Mouse (Mus musculus): ENCODE data around the gene Arhgap9. TPM values are rescaled to one million over a fixed set of nuclear protein-coding genes. Genes with fewer than 3 reads are reported as not detected.

Arhgap9 gene
- total and polyA plus RNA-seq, 3 experiments = 32.4 to 44.7 (median 33.7) TPM

- peaks cover 36 to 72% of the 10 kb centered on the region in 2 experiments for H3K36me3 ChIP-seq (replicated peaks in 1 of 2; ENCODE audit: control insufficient read depth in 1 of 2, insufficient read depth in 1 of 2, low read length in 1 of 2)
- H3K4me2 ChIP-seq (ENCODE audit: insufficient read depth, low read depth, poor library complexity, severe bottlenecking) = no peak overlapping the region
- in situ Hi-C loops (cut with MboI; ENCODE audit: low pct_ligation_motif_present, low pct_unique_long_range_greater_than_20kb, low sequenced_read_pairs) = no loop called here
These were observed 5.8 kb downstream of the Arhgap9 start for GRCm38 (mm10) chr10:127327461-127328145.

GRCm38 (mm10) chr10:127330212-127330611 is 8.4 kb downstream of the Arhgap9 start:
- no peak overlapping the region for H3K9ac ChIP-seq (ENCODE audit: insufficient read depth, low read depth)
- no peak for TF ChIP-seq MAZ (IDR thresholded peaks at IDR 0.05; ENCODE audit: low read depth, low read length)
- no peak for TF ChIP-seq NRF1 (IDR thresholded peaks at IDR 0.05; ENCODE audit: low read depth, low read length)
- TF ChIP-seq TBP (conservative IDR thresholded peaks at IDR 0.05; ENCODE audit: low read depth, low read length) = no peak
- no peak for TF ChIP-seq EP300 (IDR thresholded peaks at IDR 0.05; ENCODE audit: low read length)
- TF ChIP-seq CTCF (conservative IDR thresholded peaks at IDR 0.05 in 1 of 2, IDR thresholded peaks at IDR 0.05 in 1 of 2; ENCODE audit: low read depth in 2 of 2, low read length in 2 of 2) = no peak
- no peak for TF ChIP-seq MAX (IDR thresholded peaks at IDR 0.05; ENCODE audit: low read length)
- no peak for TF ChIP-seq ZC3H11A (IDR thresholded peaks at IDR 0.05; ENCODE audit: low read depth, low read length)
- no peak for TF ChIP-seq IRF4 (IDR thresholded peaks at IDR 0.05; ENCODE audit: low read depth, low read length)
- TF ChIP-seq JUN (IDR thresholded peaks at IDR 0.05; ENCODE audit: insufficient read depth, low read depth, low read length) = no peak
- TF ChIP-seq USF2 (conservative IDR thresholded peaks at IDR 0.05; ENCODE audit: low read depth, low read length) = no peak
- H3K4me1 ChIP-seq (ENCODE audit: control insufficient read depth in 1 of 2, insufficient read depth in 2 of 2) = peaks cover 0 to 13% of the 10 kb centered on the region in 2 experiments; a peak in 2 of 4 replicates
- H3K4me2 ChIP-seq (ENCODE audit: insufficient read depth, low read depth, poor library complexity, severe bottlenecking) = no peak overlapping the region
- H3K9me3 ChIP-seq (replicated peaks; ENCODE audit: low read length) = no peaks in the 10 kb centered on the region
- peaks cover 36 to 72% of the 10 kb centered on the region in 2 experiments for H3K36me3 ChIP-seq (replicated peaks in 1 of 2; ENCODE audit: control insufficient read depth in 1 of 2, insufficient read depth in 1 of 2, low read length in 1 of 2)
- no peak overlapping the region for H3K27ac ChIP-seq (ENCODE audit: insufficient read depth, low read depth)
- DNase-seq (ENCODE audit: extremely low read depth) = no peak
- H3K4me3 ChIP-seq (replicated peaks in 1 of 3; ENCODE audit: low read depth in 2 of 3, low read length in 2 of 3, poor library complexity in 1 of 3) = no peak overlapping the region
- in situ Hi-C loops (cut with MboI; ENCODE audit: low pct_ligation_motif_present, low pct_unique_long_range_greater_than_20kb, low sequenced_read_pairs) (no loop called here), dilution Hi-C loops (cut with MboI; ENCODE audit: extremely low pct_ligation_motif_present, extremely low pct_unique_long_range_greater_than_20kb, low sequenced_read_pairs) (no loop called here)
- H3K27me3 ChIP-seq (replicated peaks) = no peaks in the 10 kb centered on the region
- H3K79me2 ChIP-seq (replicated peaks; ENCODE audit: control insufficient read depth, extremely low read depth, insufficient read depth, poor library complexity, severe bottlenecking) = no peaks in the 10 kb centered on the region

More at GRCm38 (mm10) chr10:127327461-127328145, 5.8 kb downstream of the Arhgap9 start:
- H3K79me2 ChIP-seq (replicated peaks; ENCODE audit: control insufficient read depth, extremely low read depth, insufficient read depth, poor library complexity, severe bottlenecking) = no peaks in the 10 kb centered on the region
- H3K27me3 ChIP-seq (replicated peaks) = no peaks in the 10 kb centered on the region
- DNase-seq (ENCODE audit: extremely low read depth) = no peak
- no peak overlapping the region for H3K27ac ChIP-seq (ENCODE audit: insufficient read depth, low read depth)
- dilution Hi-C loops (cut with MboI; ENCODE audit: extremely low pct_ligation_motif_present, extremely low pct_unique_long_range_greater_than_20kb, low sequenced_read_pairs) = no loop called here
- no peak overlapping the region for H3K4me3 ChIP-seq (replicated peaks in 1 of 3; ENCODE audit: low read depth in 2 of 3, low read length in 2 of 3, poor library complexity in 1 of 3)
- no peaks in the 10 kb centered on the region for H3K9me3 ChIP-seq (replicated peaks; ENCODE audit: low read length)
- TF ChIP-seq MEF2A (IDR thresholded peaks at IDR 0.05; ENCODE audit: borderline replicate concordance, low read depth, low read length) (no peak), CHD1 (IDR thresholded peaks at IDR 0.05; ENCODE audit: low read depth, low read length) (no peak), KAT2A (IDR thresholded peaks at IDR 0.05; ENCODE audit: insufficient replicate concordance, low read length) (no peak), IRF4 (IDR thresholded peaks at IDR 0.05; ENCODE audit: low read depth, low read length) (no peak), NRF1 (IDR thresholded peaks at IDR 0.05; ENCODE audit: low read depth, low read length) (no peak), JUND (conservative IDR thresholded peaks at IDR 0.05; ENCODE audit: low read depth, low read length) (no peak), E2F4 (IDR thresholded peaks at IDR 0.05; ENCODE audit: insufficient replicate concordance, low read depth, low read length) (no peak), MAZ (IDR thresholded peaks at IDR 0.05; ENCODE audit: low read depth, low read length) (no peak), MAFK (IDR thresholded peaks at IDR 0.05; ENCODE audit: insufficient replicate concordance, low read length) (no peak), NELFE (IDR thresholded peaks at IDR 0.05; ENCODE audit: low read depth, low read length) (no peak), ZNF384 (IDR thresholded peaks at IDR 0.05; ENCODE audit: low read depth, low read length) (no peak), TCF12 (IDR thresholded peaks at IDR 0.05; ENCODE audit: low read depth, low read length) (no peak), CHD2 (IDR thresholded peaks at IDR 0.05; ENCODE audit: low read length) (no peak), USF2 (conservative IDR thresholded peaks at IDR 0.05; ENCODE audit: low read depth, low read length) (no peak), GABPA (IDR thresholded peaks at IDR 0.05; ENCODE audit: insufficient replicate concordance, low read depth, low read length) (no peak), HCFC1 (IDR thresholded peaks at IDR 0.05; ENCODE audit: low read depth, low read length) (no peak)
- H3K4me1 ChIP-seq (ENCODE audit: control insufficient read depth in 1 of 2, insufficient read depth in 2 of 2) = peaks cover 5 to 26% of the 10 kb centered on the region in 2 experiments
- H3K9ac ChIP-seq (ENCODE audit: insufficient read depth, low read depth) = no peak overlapping the region

Measured in CH12.LX (cell line).